Mouse (Mus musculus) neural tube, embryonic 11.5 days (tissue): ENCODE data around the gene Gas7. TPM values are rescaled to one million over a fixed set of nuclear protein-coding genes. Genes with fewer than 3 reads are reported as not detected.

Source experiments
- ATAC-seq: fragments of 200-750 bp; cut with Nextera tagmentation; 2 replicates; pipeline ENCODE4 v1.8.0; 2017; ENCODE audit warnings: moderate number of reproducible peaks, mild to moderate bottlenecking, moderate TSS enrichment, moderate library complexity; ENCODE audit not compliant: insufficient read depth, low FRiP score, low TSS enrichment
- DNase-seq: peaks from one replicate; pipeline ENCODE4 v3.0.0-alpha.2; 2015; ENCODE audit warnings: low spot score
- H3K27ac ChIP-seq: fragments of 300-500 bp; sonication (generic); 2 replicates; pipeline ENCODE4 v1.5.1; 2014; ENCODE audit warnings: low read depth, mild to moderate bottlenecking, low read length
- H3K27me3 ChIP-seq: fragments of 300-500 bp; sonication (generic); 2 replicates; pipeline ENCODE4 v1.6.1; 2014; ENCODE audit warnings: mild to moderate bottlenecking, low read length, mixed read lengths; ENCODE audit not compliant: control insufficient read depth, insufficient read depth
- H3K36me3 ChIP-seq: fragments of 300-500 bp; sonication (generic); 2 replicates; pipeline ENCODE4 v1.6.1; 2014; ENCODE audit warnings: mild to moderate bottlenecking, low read length, moderate library complexity, mixed read lengths; ENCODE audit not compliant: control insufficient read depth, insufficient read depth
- H3K4me1 ChIP-seq: fragments of 300-500 bp; sonication (generic); 2 replicates; pipeline ENCODE4 v1.6.1; 2014; ENCODE audit warnings: low read length, mixed read lengths; ENCODE audit not compliant: control insufficient read depth, insufficient read depth
- H3K4me2 ChIP-seq: fragments of 300-500 bp; sonication (generic); 2 replicates; pipeline ENCODE4 v1.6.1; 2014; ENCODE audit warnings: low read depth, mild to moderate bottlenecking, moderate library complexity
- H3K4me3 ChIP-seq: fragments of 300-500 bp; sonication (generic); 2 replicates; pipeline ENCODE4 v1.5.1; 2014; ENCODE audit warnings: low read depth, low read length
- H3K9ac ChIP-seq: fragments of 300-500 bp; sonication (generic); 2 replicates; pipeline ENCODE4 v1.6.1; 2014; ENCODE audit warnings: mild to moderate bottlenecking, low read length
- H3K9me3 ChIP-seq: fragments of 300-500 bp; sonication (generic); 2 replicates; pipeline ENCODE4 v1.6.1; 2016; ENCODE audit warnings: low read length; ENCODE audit not compliant: control insufficient read depth
- WGBS: fragments of 180-500 bp; shearing (Covaris S2); extraction: QIAGEN DNeasy Blood & Tissue Kit; methylation state at CpG from one replicate; pipeline ENCODE4 v1.1.7; 2014; 5-methylcytosine and 5-hydroxymethylcytosine counted together
- polyA plus RNA-seq: library from polyadenylated mRNA; unstranded; fragments of >200 nt; fragmentation: Nextera tagmentation; extraction: Ambion mirVana; gene quantifications from 2 replicates; pipeline ENCODE4 v1.2.1, GENCODE M21; 2014

Gene Gas7
- polyA plus RNA-seq, 1 experiment from 2014 or later, result 4.4 TPM

GRCm38 (mm10) chr11:67627179-67627578 is 171.9 kb downstream of the Gas7 start:
- Histone ChIP-seq H3K9ac (no peak overlapping the region), H3K4me3 (no peak overlapping the region), H3K27ac (no peak overlapping the region), H3K36me3 (no peaks in the 10 kb centered on the region), H3K4me2 (no peak overlapping the region), H3K27me3 (no peaks in the 10 kb centered on the region), H3K9me3 (no peaks in the 10 kb centered on the region), H3K4me1 (no peaks in the 10 kb centered on the region)
- WGBS, result 92% methylated on average over 7 of the region's 7 CpGs
- ATAC-seq (no peak), DNase-seq (no peak)

GRCm38 (mm10) chr11:67628522-67628921 is 173.3 kb downstream of the Gas7 start:
- no peak overlapping the region for H3K4me2 ChIP-seq
- no peak for ATAC-seq
- H3K27ac ChIP-seq, result no peak overlapping the region
- H3K4me3 ChIP-seq, result no peak overlapping the region
- H3K4me1 ChIP-seq, result no peaks in the 10 kb centered on the region
- no peaks in the 10 kb centered on the region for H3K27me3 ChIP-seq
- no peak overlapping the region for H3K9ac ChIP-seq
- H3K9me3 ChIP-seq, result no peaks in the 10 kb centered on the region
- H3K36me3 ChIP-seq, result no peaks in the 10 kb centered on the region
- DNase-seq, result no peak
- 81% methylated on average over 2 of the region's 2 CpGs for WGBS

- DNase-seq, result no peak
- H3K9ac ChIP-seq, result no peak overlapping the region
- H3K4me3 ChIP-seq, result no peak overlapping the region
- no peaks in the 10 kb centered on the region for H3K36me3 ChIP-seq
- no peak overlapping the region for H3K4me2 ChIP-seq
- ATAC-seq, result no peak
- no peaks in the 10 kb centered on the region for H3K9me3 ChIP-seq
- H3K4me1 ChIP-seq, result no peaks in the 10 kb centered on the region
- 89% methylated on average over 8 of the region's 8 CpGs for WGBS
- H3K27ac ChIP-seq, result no peak overlapping the region
- H3K27me3 ChIP-seq, result no peaks in the 10 kb centered on the region
These were observed 177.7 kb downstream of the Gas7 start for GRCm38 (mm10) chr11:67632906-67633305.

- ATAC-seq, result no peak
- WGBS, result 83% methylated on average over 3 of the region's 3 CpGs
- Histone ChIP-seq H3K27me3 (no peaks in the 10 kb centered on the region), H3K4me2 (no peak overlapping the region), H3K27ac (no peak overlapping the region), H3K36me3 (no peaks in the 10 kb centered on the region), H3K9ac (no peak overlapping the region), H3K9me3 (no peaks in the 10 kb centered on the region), H3K4me1 (no peaks in the 10 kb centered on the region), H3K4me3 (no peak overlapping the region)
- DNase-seq, result no peak
These were observed 178.5 kb downstream of the Gas7 start for GRCm38 (mm10) chr11:67633620-67634229.

- Histone ChIP-seq H3K27ac (no peak overlapping the region), H3K9ac (no peak overlapping the region), H3K9me3 (no peaks in the 10 kb centered on the region), H3K36me3 (no peaks in the 10 kb centered on the region), H3K27me3 (no peaks in the 10 kb centered on the region), H3K4me2 (no peak overlapping the region), H3K4me1 (no peaks in the 10 kb centered on the region), H3K4me3 (no peak overlapping the region)
- WGBS, result 63% methylated on average over 4 of the region's 4 CpGs
- no peak for DNase-seq
- no peak for ATAC-seq
These were observed 181.0 kb downstream of the Gas7 start for GRCm38 (mm10) chr11:67636201-67636600.

GRCm38 (mm10) chr11:67636905-67637586 is 181.8 kb downstream of the Gas7 start:
- Histone ChIP-seq H3K36me3 (no peaks in the 10 kb centered on the region), H3K9me3 (no peaks in the 10 kb centered on the region), H3K27ac (no peak overlapping the region), H3K27me3 (no peaks in the 10 kb centered on the region), H3K4me2 (no peak overlapping the region), H3K4me1 (no peaks in the 10 kb centered on the region), H3K9ac (no peak overlapping the region), H3K4me3 (no peak overlapping the region)
- 61% methylated on average over 6 of the region's 6 CpGs for WGBS
- no peak for DNase-seq
- ATAC-seq, result no peak

GRCm38 (mm10) chr11:67638401-67638800 is 183.2 kb downstream of the Gas7 start:
- Histone ChIP-seq H3K27ac (no peak overlapping the region), H3K27me3 (no peaks in the 10 kb centered on the region), H3K4me3 (no peak overlapping the region), H3K4me2 (no peak overlapping the region), H3K9ac (no peak overlapping the region), H3K36me3 (no peaks in the 10 kb centered on the region), H3K9me3 (no peaks in the 10 kb centered on the region), H3K4me1 (no peaks in the 10 kb centered on the region)
- no peak for DNase-seq
- 78% methylated on average over 3 of the region's 3 CpGs for WGBS
- no peak for ATAC-seq

GRCm38 (mm10) chr11:67640299-67640698 is 185.1 kb downstream of the Gas7 start:
- H3K9ac ChIP-seq, result no peak overlapping the region
- 93% methylated on average over 6 of the region's 6 CpGs for WGBS
- H3K4me2 ChIP-seq, result no peak overlapping the region
- ATAC-seq, result no peak
- no peaks in the 10 kb centered on the region for H3K4me1 ChIP-seq
- H3K27me3 ChIP-seq, result no peaks in the 10 kb centered on the region
- H3K27ac ChIP-seq, result no peak overlapping the region
- H3K9me3 ChIP-seq, result no peaks in the 10 kb centered on the region
- no peaks in the 10 kb centered on the region for H3K36me3 ChIP-seq
- no peak overlapping the region for H3K4me3 ChIP-seq
- no peak for DNase-seq

- no peaks in the 10 kb centered on the region for H3K4me1 ChIP-seq
- H3K9ac ChIP-seq, result no peak overlapping the region
- no peak overlapping the region for H3K4me2 ChIP-seq
- DNase-seq, result no peak
- no peaks in the 10 kb centered on the region for H3K27me3 ChIP-seq
- ATAC-seq, result no peak
- no peak overlapping the region for H3K4me3 ChIP-seq
- WGBS, result 93% methylated on average over 8 of the region's 8 CpGs
- H3K36me3 ChIP-seq, result no peaks in the 10 kb centered on the region
- H3K9me3 ChIP-seq, result no peaks in the 10 kb centered on the region
- H3K27ac ChIP-seq, result no peak overlapping the region
These were observed 187.2 kb downstream of the Gas7 start for GRCm38 (mm10) chr11:67642421-67642820.
